Mouse (Mus musculus) ES-Bruce4 (cell line): ENCODE results near the gene Brwd3. TPM values are rescaled to one million over a fixed set of nuclear protein-coding genes. Genes with fewer than 3 reads are reported as not detected.

Source experiments
- H3K27ac ChIP-seq: 2 replicates; pipeline ENCODE4 v1.5.1; 2012; ENCODE audit warnings: low read length, inconsistent platforms; ENCODE audit not compliant: insufficient read depth
- H3K27me3 ChIP-seq: 2 replicates; pipeline ENCODE4 v1.6.1; 2012; ENCODE audit warnings: mild to moderate bottlenecking, low read length, inconsistent platforms; ENCODE audit not compliant: control insufficient read depth, poor library complexity, insufficient read depth, severe bottlenecking
- H3K36me3 ChIP-seq: 2 replicates; pipeline ENCODE4 v1.6.1; 2012; ENCODE audit warnings: inconsistent platforms, mild to moderate bottlenecking, low read length, moderate library complexity; ENCODE audit not compliant: control insufficient read depth, poor library complexity, insufficient read depth, severe bottlenecking
- H3K4me1 ChIP-seq: one replicate; pipeline ENCODE4 v1.8.1; 2011; ENCODE audit warnings: low read length; ENCODE audit not compliant: control insufficient read depth, insufficient read depth
- H3K4me3 ChIP-seq: 2 replicates; pipeline ENCODE4 v1.5.1; 2011; ENCODE audit warnings: low read depth, mild to moderate bottlenecking, low read length
- H3K9ac ChIP-seq: 2 replicates; pipeline ENCODE4 v1.6.1; 2012; ENCODE audit warnings: low read depth, mild to moderate bottlenecking, inconsistent platforms; ENCODE audit not compliant: poor library complexity, severe bottlenecking
- H3K9me3 ChIP-seq: replicated peaks from 2 replicates; pipeline ENCODE4 v1.6.1; 2012; ENCODE audit warnings: mild to moderate bottlenecking, low read length, inconsistent platforms; ENCODE audit not compliant: control insufficient read depth, poor library complexity, insufficient read depth, severe bottlenecking
- CTCF ChIP-seq: IDR thresholded peaks from one replicate; pipeline ENCODE4 v1.8.1; 2011; ENCODE audit warnings: low read depth, low read length
- EP300 ChIP-seq: IDR thresholded peaks from 2 replicates; pipeline ENCODE4 v1.6.1; 2011; ENCODE audit warnings: low read depth, low read length; ENCODE audit not compliant: insufficient read depth
- POLR2A ChIP-seq: IDR thresholded peaks from one replicate; pipeline ENCODE4 v1.8.1; 2011; ENCODE audit warnings: low read length; ENCODE audit not compliant: insufficient read depth
- polyA plus RNA-seq: library from polyadenylated mRNA; stranded (reverse); fragments of >200 nt; gene quantifications from 2 replicates; pipeline ENCODE4 v1.2.4, GENCODE M21; 2011; ENCODE audit warnings: low read depth; ENCODE audit not compliant: missing spikeins, insufficient read depth, insufficient read length

The Brwd3 gene
- polyA plus RNA-seq, 1 experiment: 45.0 TPM

DNA sequence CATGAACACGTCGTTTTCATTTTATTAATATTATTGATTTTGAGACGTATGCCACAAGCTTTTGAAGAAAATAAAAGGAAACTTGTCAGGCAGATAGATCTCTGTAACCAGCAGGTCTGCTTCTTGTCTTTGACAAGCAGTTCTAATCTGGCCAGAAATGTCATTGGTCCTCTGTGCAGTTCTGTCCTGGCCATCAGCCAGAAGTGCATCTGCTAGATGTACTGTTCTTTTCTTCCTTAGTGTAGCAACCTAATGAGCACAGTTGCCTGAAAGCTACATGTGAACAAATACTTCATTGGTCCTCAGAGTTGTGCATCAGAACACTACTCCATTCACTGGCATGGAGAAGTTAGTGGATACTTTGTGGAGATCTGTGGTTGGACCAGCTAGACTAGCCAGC lies 105.1 kb downstream of the Brwd3 start:
- Histone ChIP-seq H3K27ac (no peak overlapping the region), H3K4me3 (no peak overlapping the region), H3K36me3 (no peaks in the 10 kb centered on the region), H3K9ac (no peak overlapping the region), H3K27me3 (no peaks in the 10 kb centered on the region), H3K4me1 (no peaks in the 10 kb centered on the region), H3K9me3 (no peaks in the 10 kb centered on the region)
- TF ChIP-seq CTCF (no peak), POLR2A (no peak), EP300 (no peak)

DNA sequence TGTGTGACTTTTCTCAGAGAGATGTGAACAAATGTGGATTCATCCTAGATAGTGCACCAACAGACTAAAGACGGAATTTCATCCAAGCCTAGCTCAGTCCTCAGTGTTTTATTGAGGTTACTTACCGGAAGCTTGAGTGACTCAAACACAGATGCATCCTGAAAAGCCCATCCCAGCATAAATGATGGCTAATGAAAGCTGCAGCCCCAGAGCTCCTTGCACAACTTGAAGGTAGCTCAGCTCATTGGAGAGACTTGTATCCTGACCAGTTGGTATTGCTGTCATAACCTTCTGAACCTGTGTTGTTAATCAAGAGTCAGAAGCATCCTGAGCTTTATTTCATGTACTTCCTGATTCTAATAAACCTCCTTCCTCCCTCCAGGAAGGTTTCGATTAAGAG lies 105.8 kb downstream of the Brwd3 start:
- Histone ChIP-seq H3K4me1 (no peaks in the 10 kb centered on the region), H3K36me3 (no peaks in the 10 kb centered on the region), H3K9me3 (no peaks in the 10 kb centered on the region), H3K27ac (no peak overlapping the region), H3K4me3 (no peak overlapping the region), H3K9ac (no peak overlapping the region), H3K27me3 (no peaks in the 10 kb centered on the region)
- TF ChIP-seq EP300: no peak
- no peak for TF ChIP-seq POLR2A
- no peak for TF ChIP-seq CTCF

DNA sequence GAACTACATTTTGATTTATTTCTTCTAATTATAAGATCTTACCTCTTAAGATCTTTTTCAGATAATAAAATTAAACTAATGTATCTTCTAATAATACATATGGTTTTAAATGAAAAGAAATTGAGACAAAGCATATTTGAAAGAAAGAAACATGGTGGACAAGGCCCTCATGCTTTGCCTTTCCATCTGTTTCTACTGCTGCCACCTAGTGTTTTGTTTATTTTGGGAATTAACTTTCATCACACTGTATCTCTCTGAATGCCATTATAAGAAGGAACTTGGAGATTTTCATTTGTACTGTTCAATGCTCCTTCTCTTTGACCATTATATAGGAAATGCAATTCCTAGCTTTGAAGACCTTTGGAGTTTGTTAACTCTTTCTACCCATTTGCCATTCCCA lies 109.9 kb downstream of the Brwd3 start:
- no peaks in the 10 kb centered on the region for H3K27me3 ChIP-seq
- no peaks in the 10 kb centered on the region for H3K36me3 ChIP-seq
- no peak overlapping the region for H3K27ac ChIP-seq
- no peaks in the 10 kb centered on the region for H3K9me3 ChIP-seq
- no peak overlapping the region for H3K4me3 ChIP-seq
- H3K4me1 ChIP-seq: no peaks in the 10 kb centered on the region
- no peak overlapping the region for H3K9ac ChIP-seq
- TF ChIP-seq POLR2A (no peak), EP300 (no peak), CTCF (no peak)

DNA sequence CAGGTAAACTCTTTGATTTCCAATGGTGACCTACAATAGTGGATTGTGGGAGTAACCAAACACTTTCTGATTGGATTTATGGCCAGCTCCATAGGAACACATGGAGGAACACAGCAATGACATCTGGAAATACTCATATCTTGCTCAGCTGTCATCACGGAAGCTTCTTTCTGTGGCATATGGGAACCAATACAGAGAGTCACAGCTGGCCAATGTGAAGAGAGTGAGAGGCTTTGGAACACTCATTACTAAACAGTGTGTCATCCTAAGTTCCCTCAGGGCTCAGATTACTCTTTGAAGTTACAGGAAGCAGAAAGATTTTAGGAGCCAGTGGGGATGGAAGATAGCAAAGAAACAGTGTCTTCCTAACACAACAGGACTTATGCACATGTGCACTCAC lies 111.7 kb downstream of the Brwd3 start:
- no peaks in the 10 kb centered on the region for H3K4me1 ChIP-seq
- no peaks in the 10 kb centered on the region for H3K27me3 ChIP-seq
- no peak for TF ChIP-seq CTCF
- no peak for TF ChIP-seq POLR2A
- no peak overlapping the region for H3K4me3 ChIP-seq
- no peaks in the 10 kb centered on the region for H3K36me3 ChIP-seq
- H3K9me3 ChIP-seq: no peaks in the 10 kb centered on the region
- no peak overlapping the region for H3K9ac ChIP-seq
- H3K27ac ChIP-seq: no peak overlapping the region

DNA sequence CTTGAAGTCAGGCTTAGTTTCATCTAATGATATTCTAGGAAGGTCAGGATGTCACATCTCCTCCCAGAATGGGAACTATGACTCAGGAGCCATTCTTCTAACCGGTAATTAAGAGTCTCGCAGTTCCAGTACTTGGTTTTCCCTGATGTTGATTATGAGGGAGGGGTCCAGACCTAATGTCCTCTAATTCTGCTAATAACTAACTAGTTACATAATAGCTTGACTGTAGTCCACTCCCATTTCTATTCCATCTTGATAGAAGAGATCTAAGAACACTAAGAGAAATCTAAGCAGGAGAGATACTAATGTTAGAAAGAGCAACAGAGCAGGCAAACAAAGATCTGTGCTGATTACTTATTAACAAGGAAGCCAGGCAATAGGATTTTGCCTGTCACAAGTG lies 129.9 kb downstream of the Brwd3 start:
- Histone ChIP-seq H3K4me1 (no peaks in the 10 kb centered on the region), H3K27ac (no peak overlapping the region), H3K9me3 (no peaks in the 10 kb centered on the region), H3K9ac (no peak overlapping the region), H3K27me3 (no peaks in the 10 kb centered on the region), H3K4me3 (no peak overlapping the region), H3K36me3 (no peaks in the 10 kb centered on the region)
- TF ChIP-seq EP300 (no peak), POLR2A (no peak), CTCF (no peak)

Other genes with a start within 250 kb of the Brwd3 start
- gene Gm379, start 169.5 kb downstream of the Brwd3 start, polyA plus RNA-seq: not detected in 2 replicates
- 23.2 and 28.0 TPM in 2 replicates for gene Hmgn5, start 179.0 kb upstream of the Brwd3 start, polyA plus RNA-seq